Mouse (Mus musculus): ENCODE measurements around the gene Nol10.
"Not testable (repeated sequence)": the region's sequence is repeated elsewhere in the genome, so short reads cannot be mapped to it uniquely, and the experiment has no call there.

Nol10 gene

DNA sequence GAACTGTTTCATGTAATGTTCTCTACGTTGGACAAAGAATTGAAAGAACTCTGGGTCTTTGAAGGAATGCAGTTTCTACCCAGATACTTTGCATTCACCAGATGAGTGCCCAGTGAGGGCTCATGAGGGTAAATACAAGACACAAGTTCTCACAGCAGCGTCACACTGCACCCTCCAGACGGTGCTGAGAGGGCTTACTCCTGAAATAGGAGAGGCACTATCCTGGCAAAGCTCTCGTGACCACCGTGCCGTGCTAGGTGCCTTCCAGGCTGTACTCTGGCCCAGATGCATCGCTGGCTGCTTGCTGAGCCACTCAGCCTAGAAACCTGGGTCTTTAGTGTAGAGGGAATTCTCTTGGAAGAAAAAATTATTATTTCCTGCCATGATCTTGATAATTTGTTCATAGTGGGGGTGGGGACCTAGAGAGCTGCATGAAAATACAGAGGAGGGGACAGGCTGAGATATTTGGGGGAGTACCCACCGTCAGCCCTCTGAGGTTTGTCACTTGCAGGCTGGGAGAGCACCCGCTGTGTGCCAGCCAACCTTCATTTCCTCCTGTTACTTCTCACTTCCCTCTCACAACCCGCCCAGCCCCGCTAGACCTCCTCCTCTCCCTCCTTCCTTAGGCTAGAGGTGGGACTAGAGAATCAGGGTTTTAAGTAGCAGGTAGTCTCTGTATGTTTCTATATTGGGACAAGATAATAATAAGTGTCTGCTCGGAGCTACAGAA lies 63.7 kb downstream of the Nol10 start:
- no peak for DNase-seq

DNA sequence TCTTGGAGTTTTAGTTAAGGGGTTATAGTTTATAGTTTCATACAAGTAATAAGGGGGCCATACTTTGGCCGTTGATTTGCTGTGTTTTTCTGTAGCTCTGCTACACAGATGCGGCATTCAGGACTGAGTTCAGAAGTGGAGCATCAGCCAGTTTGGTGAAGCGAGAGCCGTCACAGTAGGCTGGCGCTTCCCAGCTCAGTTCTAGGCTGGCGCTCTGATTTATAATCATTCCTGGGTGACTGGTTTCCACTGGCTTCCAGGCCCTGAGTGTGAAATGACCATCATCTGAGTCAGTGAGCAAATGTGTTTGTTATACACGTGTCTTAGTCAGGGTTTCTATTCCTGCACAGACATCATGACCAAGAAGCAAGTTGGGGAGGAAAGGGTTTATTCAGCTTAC lies 66.5 kb downstream of the Nol10 start:
- no peak for DNase-seq

GRCm38 (mm10) chr12:17420168-17420810 lies 72.0 kb downstream of the Nol10 start:
- DNase-seq, result no peak

- DNase-seq, result no peak
These were observed 77.3 kb downstream of the Nol10 start for GRCm38 (mm10) chr12:17425254-17426169.

DNA sequence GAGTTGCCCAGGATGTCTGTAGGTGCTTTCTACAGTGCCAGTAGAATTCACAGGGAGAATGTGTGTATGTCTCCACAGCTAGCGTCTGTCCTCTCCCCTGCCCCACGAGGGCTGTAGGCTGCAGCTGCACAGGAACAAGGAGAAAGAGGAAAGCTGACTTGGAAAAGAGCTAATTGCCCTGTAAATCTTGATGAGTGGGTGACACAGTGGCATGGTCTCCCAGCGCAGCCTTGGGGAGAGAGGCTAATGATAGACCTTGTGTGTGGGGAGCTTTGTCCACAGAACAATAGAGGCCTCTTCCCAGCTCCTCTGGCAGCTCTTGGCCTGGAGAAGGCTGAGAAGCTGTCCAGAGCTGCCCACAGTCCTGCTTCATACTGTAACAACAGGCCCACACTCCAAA lies 78.5 kb downstream of the Nol10 start:
- no peak for DNase-seq

DNA sequence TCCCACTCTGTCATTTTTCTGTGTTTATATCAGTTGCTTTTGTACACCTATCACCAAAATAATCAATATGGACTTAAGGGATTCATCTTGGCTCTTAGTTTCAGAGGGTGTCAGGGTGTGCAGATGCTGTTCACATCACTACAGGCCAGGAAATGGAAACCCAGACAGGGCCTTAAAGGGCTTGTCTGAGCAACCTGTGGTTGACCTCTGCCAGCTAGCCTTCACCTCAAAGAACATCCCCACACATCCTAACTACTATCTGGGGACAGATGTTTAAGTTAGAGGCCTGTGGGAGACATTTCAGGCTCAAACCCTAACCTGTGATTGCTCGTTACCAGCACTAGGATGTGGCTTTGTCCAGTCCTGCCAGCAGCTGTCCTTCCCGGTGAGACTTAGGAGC lies 82.3 kb downstream of the Nol10 start:
- DNase-seq, result no peak

DNA sequence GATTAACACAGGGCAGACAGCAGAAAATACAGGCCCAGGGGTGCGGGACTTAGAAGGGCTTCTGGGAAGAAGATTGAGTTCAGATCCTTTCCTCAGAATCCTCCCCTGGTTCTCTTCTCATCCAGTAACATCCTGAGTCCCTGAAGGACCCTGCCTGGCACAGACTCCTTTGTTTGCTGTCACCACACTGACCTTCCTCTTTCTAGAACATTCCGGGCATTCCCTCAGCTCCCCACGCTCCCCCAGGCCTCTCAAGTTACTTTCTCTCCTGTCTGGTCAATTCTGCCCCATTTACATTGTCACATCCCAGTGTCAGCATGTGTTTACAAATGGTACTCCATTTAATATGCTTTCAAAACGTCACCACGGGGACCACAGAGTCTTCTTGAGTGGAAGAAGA lies 82.9 kb downstream of the Nol10 start:
- no peak for DNase-seq

GRCm38 (mm10) chr12:17431812-17432332 lies 83.6 kb downstream of the Nol10 start:
- no peak for DNase-seq

DNA sequence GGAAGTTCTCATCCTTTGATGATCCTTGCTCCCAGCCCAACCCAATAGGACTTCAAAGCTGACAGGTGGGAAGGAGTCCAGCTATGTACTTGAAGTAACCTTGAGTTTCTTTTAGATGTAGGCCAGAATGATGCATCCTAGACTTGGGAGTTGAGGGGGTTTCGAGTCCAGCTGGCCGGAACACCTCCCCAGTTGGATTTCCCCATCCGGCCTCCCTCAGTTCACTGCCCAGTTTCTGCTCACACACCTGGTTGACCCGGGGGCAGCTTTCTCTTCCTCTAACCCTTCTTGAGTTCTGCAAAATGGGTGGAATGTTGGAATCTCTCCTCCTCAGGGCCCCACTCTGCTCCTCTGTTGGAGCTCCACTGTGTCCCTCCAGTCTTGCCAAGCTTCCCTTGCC lies 85.5 kb downstream of the Nol10 start:
- no peak for DNase-seq

DNA sequence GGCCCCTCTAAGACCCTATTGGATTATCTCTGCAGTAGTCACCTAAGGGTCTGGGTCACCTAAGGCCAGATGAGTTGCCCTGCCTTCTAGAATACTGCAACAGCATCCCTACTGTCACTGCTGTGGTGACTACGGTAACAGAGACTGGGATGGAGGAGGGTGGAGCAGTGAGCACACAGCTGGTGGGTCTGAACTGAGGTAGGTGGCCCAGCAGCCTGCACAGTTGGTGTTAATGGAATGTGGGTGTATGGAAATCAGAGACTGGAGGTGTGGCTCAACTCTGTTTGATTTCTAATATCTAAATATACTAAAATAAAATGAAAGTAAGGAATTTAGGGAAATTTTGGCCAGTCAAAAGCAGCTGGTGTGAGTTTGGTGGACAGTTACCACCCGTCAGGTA lies 88.2 kb downstream of the Nol10 start:
- no peak for DNase-seq

DNA sequence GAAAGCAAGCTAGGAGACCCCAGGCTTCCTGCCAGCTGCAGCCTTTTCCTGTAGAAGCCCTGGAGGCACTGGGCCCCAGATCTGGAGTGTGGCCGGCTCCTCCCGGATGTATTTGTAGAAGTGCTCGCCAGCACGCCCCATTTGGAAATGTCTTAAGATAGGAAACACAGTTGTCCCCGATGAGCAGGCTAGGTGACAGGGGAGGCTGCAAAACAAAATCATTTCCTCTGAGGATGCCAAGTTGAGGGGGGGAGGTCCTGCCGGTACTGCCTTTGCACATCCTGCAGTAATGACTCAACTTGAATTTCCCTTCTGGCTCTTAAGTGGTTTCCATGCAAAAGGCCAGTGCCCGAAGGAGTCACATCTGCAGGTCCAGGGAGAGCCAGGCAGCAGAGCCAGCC lies 92.0 kb downstream of the Nol10 start:
- no peak for DNase-seq

- no peak for DNase-seq
These were observed 93.2 kb downstream of the Nol10 start for GRCm38 (mm10) chr12:17441495-17441894.

DNA sequence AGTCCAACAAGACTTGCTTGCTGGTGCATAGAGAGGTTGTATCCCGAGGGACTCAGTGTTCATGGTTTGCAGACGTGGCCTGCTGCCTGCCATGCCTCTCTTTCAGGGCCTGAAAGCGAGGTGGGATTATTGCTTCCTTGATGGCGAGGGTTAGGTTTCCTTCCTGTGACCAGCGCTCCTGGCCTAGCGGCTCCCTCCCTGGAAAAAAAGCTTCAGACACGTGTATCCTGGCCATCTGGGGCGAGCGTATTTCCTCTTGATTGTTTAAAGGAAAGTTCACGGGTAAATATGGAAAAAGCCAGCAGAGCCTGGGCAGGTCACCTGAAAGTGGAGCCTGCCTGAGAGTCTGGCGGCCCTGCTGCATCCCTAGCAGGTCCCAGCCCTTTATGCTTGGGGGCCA lies 96.1 kb downstream of the Nol10 start:
- no peak for DNase-seq

- DNase-seq, result no peak
These were observed 97.0 kb downstream of the Nol10 start for GRCm38 (mm10) chr12:17445251-17445650.

DNA sequence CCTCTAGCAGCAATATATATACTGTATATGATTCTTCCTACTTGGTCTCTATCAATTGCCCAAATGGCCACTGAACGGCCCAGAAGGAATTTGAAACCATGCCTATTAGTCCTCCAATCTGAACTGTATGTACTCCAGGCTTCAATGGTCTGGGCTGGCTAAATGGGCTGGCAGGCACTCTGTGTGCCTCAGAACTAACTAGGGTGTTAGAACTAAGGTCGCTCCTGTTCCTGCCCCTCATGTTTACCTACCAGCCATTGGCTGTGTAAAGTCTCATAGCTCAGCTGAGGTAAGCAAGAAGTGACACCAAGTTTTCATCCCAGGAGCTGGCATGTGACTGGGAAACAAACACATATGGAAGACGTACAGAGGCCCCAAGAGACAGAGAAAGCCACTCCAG lies 100.5 kb downstream of the Nol10 start:
- DNase-seq, result no peak

GRCm38 (mm10) chr12:17449661-17450091 lies 101.4 kb downstream of the Nol10 start:
- DNase-seq, result no peak

DNA sequence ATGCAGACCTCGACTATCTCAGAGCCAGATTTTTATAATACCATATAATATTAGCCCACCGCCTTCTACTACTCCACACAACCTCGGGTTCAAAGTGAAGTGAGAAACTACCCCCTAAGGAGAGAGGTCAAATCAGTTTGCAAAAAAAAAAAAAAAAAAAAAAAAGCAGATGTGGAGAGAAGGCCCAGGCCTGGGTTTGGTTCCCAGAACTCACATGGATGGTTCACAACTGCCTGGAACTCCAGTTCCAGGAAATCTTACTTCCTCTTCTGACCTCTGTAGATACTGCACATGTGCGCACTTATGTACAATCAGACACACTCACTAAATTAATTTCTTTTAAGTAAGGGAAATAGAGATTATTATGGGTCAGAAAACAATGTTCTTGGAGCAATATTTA lies 102.2 kb downstream of the Nol10 start:
- DNase-seq, result no peak

DNA sequence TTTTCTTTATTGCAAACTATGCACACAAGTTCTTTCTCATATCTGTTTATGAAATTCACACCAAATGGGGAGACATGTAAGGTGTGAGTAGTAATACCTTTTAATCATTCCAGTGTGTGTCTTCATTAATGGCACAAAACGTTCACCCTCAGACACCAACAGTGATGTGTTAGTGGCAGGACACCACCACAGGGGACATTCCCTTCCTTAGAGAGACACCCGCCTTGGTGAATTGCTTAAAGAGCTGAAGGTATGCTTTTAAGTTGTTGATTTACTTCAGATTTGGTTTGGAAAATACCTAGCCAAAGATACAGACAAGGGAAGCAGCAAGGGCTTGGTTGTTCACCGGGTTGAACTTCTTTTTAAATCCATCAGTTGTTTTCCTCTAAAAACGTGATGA lies 102.7 kb downstream of the Nol10 start:
- DNase-seq, result no peak

- DNase-seq, result no peak
These were observed 104.0 kb downstream of the Nol10 start for GRCm38 (mm10) chr12:17452273-17452672.

DNA sequence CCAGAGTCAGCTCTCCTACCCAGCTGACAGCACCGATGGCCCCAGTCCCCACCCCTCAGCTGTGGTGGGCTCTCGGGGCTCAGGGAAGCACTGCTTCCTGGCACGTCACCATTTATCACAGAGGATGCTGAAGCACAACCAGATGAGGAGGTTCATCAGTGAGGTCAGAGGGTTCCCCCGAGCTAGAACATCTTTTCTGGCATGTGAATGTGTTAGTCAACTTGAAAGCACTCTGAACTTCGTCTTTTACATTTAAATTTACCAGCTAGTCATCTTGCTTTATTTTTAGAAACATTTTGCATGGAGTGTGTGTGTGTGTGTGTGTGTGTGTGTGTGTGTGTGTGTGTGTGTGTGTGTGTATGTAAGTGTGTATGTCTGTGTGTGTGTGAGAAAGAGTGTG lies 105.7 kb downstream of the Nol10 start:
- DNase-seq, result no peak

GRCm38 (mm10) chr12:17455096-17455495 lies 106.8 kb downstream of the Nol10 start:
- DNase-seq, result no peak

GRCm38 (mm10) chr12:17459223-17459622 lies 111.0 kb downstream of the Nol10 start:
- not testable (repeated sequence) for DNase-seq

DNA sequence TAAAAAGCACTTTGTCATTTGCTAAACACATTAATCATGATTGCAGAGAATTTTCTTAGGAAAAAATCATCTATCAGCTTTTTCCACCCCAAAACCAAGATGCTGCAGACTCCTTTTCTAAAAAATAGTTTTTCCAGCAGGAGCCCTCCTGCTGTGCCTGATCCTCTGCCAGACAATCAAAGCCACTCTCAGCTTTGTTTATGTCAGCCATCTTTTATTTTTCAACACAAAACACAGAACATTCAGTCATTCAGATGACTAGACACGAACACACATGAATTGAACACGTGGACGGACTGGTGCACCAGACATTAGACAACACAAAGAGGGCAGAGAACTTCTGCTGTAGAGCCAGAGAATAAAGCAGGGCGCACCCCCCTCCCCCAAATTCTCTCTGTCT lies 115.4 kb downstream of the Nol10 start:
- DNase-seq, result no peak
